Mouse (Mus musculus) forebrain, postnatal 0 days (tissue): ENCODE results near the gene 2010106E10Rik. TPM values are rescaled to one million over a fixed set of nuclear protein-coding genes. Genes with fewer than 3 reads are reported as not detected.
A peak's percentile ranks its signal among the peaks of the same experiment; 100 is the strongest.

ENCODE experiments used
- ATAC-seq: fragments of 200-750 bp; cut with Nextera tagmentation; 2 replicates; pipeline ENCODE4 v1.8.0; 2017; ENCODE audit warnings: mild to moderate bottlenecking, moderate library complexity
- DNase-seq: peaks from one replicate; pipeline ENCODE4 v3.0.0-alpha.2; 2015
- H3K27ac ChIP-seq: fragments of 300-500 bp; sonication (generic); 2 replicates; pipeline ENCODE4 v1.5.1; 2014; ENCODE audit warnings: low read depth, mild to moderate bottlenecking, antibody characterized with exemption, low read length, moderate library complexity, mixed read lengths
- H3K27me3 ChIP-seq: fragments of 300-500 bp; sonication (generic); 2 replicates; pipeline ENCODE4 v1.6.1; 2014; ENCODE audit warnings: mild to moderate bottlenecking, low read length, mixed read lengths; ENCODE audit not compliant: insufficient read depth
- H3K36me3 ChIP-seq: fragments of 300-500 bp; sonication (generic); 2 replicates; pipeline ENCODE4 v1.6.1; 2014; ENCODE audit warnings: mild to moderate bottlenecking, moderate library complexity; ENCODE audit not compliant: insufficient read depth
- H3K4me1 ChIP-seq: fragments of 300-500 bp; sonication (generic); 2 replicates; pipeline ENCODE4 v1.6.1; 2014; ENCODE audit warnings: antibody characterized with exemption; ENCODE audit not compliant: insufficient read depth
- H3K4me2 ChIP-seq: fragments of 300-500 bp; sonication (generic); 2 replicates; pipeline ENCODE4 v1.6.1; 2014; ENCODE audit warnings: low read depth, mild to moderate bottlenecking, moderate library complexity
- H3K4me3 ChIP-seq: fragments of 300-500 bp; sonication (generic); 2 replicates; pipeline ENCODE4 v1.5.1; 2014; ENCODE audit warnings: low read depth, low read length, mixed read lengths
- H3K9ac ChIP-seq: fragments of 300-500 bp; sonication (generic); 2 replicates; pipeline ENCODE4 v1.6.1; 2014; ENCODE audit warnings: mild to moderate bottlenecking
- H3K9me3 ChIP-seq: fragments of 300-500 bp; sonication (generic); 2 replicates; pipeline ENCODE4 v1.6.1; 2016; ENCODE audit warnings: low read length
- CTCF ChIP-seq: sonication (generic); IDR thresholded peaks from 2 replicates; pipeline ENCODE4 v1.5.1; 2016; ENCODE audit warnings: antibody characterized with exemption, control low read depth, low read depth
- WGBS: fragments of 180-500 bp; shearing (Covaris S2); extraction: QIAGEN DNeasy Blood & Tissue Kit; methylation state at CpG from one replicate; pipeline ENCODE4 v1.1.7; 2014; 5-methylcytosine and 5-hydroxymethylcytosine counted together
- polyA plus RNA-seq: library from polyadenylated mRNA; unstranded; fragments of >200 nt; fragmentation: Nextera tagmentation; extraction: Ambion mirVana; gene quantifications from 2 replicates; pipeline ENCODE4 v1.2.1, GENCODE M21; 2015
- total RNA-seq: library from RNA; depleted of rRNA; stranded (reverse); fragments of >200 nt; gene quantifications from 2 replicates; pipeline ENCODE4 v1.2.3, GENCODE M21; 2014; rRNA removed

Gene 2010106E10Rik
- total RNA-seq (not detected in 2 replicates), polyA plus RNA-seq (not detected in 2 replicates)

GRCm38 (mm10) chrX:112494974-112495373 lies at the start of gene 2010106E10Rik:
Gene 2010106E10Rik, plus strand, starts transcription at chrX:112495274.
- no peak within 1 kb of the TSS for H3K4me3 ChIP-seq
- WGBS, result 73% methylated on average over 1 of the region's 1 CpGs
- DNase-seq (no peak), ATAC-seq (no peak)
- H3K9ac ChIP-seq, result no peak within 1 kb of the TSS
- H3K9me3 ChIP-seq, result no peaks in the 10 kb centered on the region
- H3K36me3 ChIP-seq, result no peaks in the 10 kb centered on the region
- H3K27me3 ChIP-seq, result no peaks in the 10 kb centered on the region
- TF ChIP-seq CTCF, result no peak
- H3K27ac ChIP-seq, result no peak within 1 kb of the TSS
- H3K4me2 ChIP-seq, result no peak within 1 kb of the TSS
- H3K4me1 ChIP-seq, result no peaks in the 10 kb centered on the region

- Histone ChIP-seq H3K27me3 (no peaks in the 10 kb centered on the region), H3K4me3 (no peak overlapping the region), H3K4me2 (no peak overlapping the region), H3K9ac (no peak overlapping the region), H3K4me1 (no peaks in the 10 kb centered on the region), H3K27ac (no peak overlapping the region), H3K9me3 (no peaks in the 10 kb centered on the region), H3K36me3 (no peaks in the 10 kb centered on the region)
- no peak for TF ChIP-seq CTCF
- 80% methylated on average over 2 of the region's 2 CpGs for WGBS
- ATAC-seq, result no peak
- no peak for DNase-seq
Observed at GRCm38 (mm10) chrX:112505651-112506050, 10.6 kb downstream of the 2010106E10Rik start.

DNA sequence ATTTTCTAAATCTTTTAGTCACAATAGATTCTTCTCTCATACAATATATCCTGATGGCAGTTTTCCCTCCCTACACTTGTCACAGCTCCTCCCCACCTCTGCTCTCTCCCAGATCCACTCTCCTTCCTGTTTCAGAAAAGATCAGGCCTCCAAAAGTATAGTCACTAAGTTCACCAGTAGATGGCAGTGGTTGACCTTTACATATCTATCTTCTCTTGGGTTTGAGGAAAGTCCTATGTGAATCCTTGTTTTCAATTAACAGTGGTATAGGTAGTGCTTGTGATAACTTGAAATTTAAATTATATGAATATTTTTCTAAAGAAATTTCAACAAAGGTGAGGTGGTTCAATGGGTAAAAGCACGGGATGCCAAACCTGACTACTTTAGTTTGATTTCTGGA lies 29.7 kb downstream of the 2010106E10Rik start:
- H3K9me3 ChIP-seq, result no peaks in the 10 kb centered on the region
- H3K4me2 ChIP-seq, result no peak overlapping the region
- DNase-seq, result peak; percentile 24
- H3K4me1 ChIP-seq, result no peaks in the 10 kb centered on the region
- no peaks in the 10 kb centered on the region for H3K27me3 ChIP-seq
- no peak overlapping the region for H3K27ac ChIP-seq
- H3K4me3 ChIP-seq, result no peak overlapping the region
- 74% methylated on average over 1 of the region's 1 CpGs for WGBS
- no peak overlapping the region for H3K9ac ChIP-seq
- peak; percentile 59; the same call in 1 of the 2 replicates for ATAC-seq
- TF ChIP-seq CTCF, result peak; percentile 55
- H3K36me3 ChIP-seq, result no peaks in the 10 kb centered on the region

DNA sequence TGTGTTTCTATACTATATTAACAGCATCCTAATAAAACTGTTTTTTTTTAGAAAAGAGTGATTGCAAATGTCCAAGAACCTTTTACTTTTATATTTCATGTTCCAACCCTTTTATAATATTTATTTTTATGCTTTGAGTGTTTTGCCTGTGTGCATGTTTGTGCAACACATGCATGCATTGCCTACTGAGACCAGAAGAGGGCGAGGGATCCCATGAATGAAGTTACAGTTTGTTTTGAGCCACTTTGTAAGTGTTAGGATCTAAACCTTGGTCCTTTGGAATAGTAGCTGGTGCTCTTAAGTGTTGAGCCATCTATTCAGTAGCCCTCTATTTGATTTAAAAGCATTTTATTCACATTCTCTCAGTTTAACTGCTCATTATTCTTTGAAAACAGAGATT lies 48.0 kb downstream of the 2010106E10Rik start:
- DNase-seq (no peak), ATAC-seq (no peak)
- Histone ChIP-seq H3K9me3 (no peaks in the 10 kb centered on the region), H3K4me1 (no peaks in the 10 kb centered on the region), H3K27me3 (no peaks in the 10 kb centered on the region), H3K4me2 (no peak overlapping the region), H3K27ac (no peak overlapping the region), H3K9ac (no peak overlapping the region), H3K4me3 (no peak overlapping the region), H3K36me3 (no peaks in the 10 kb centered on the region)
- 37% methylated on average over 1 of the region's 1 CpGs for WGBS
- peak; percentile 21; the same call in 1 of the 2 replicates for TF ChIP-seq CTCF

- 70% methylated on average over 2 of the region's 2 CpGs for WGBS
- no peak for ATAC-seq
Observed at GRCm38 (mm10) chrX:112567716-112568115, 72.6 kb downstream of the 2010106E10Rik start.

DNA sequence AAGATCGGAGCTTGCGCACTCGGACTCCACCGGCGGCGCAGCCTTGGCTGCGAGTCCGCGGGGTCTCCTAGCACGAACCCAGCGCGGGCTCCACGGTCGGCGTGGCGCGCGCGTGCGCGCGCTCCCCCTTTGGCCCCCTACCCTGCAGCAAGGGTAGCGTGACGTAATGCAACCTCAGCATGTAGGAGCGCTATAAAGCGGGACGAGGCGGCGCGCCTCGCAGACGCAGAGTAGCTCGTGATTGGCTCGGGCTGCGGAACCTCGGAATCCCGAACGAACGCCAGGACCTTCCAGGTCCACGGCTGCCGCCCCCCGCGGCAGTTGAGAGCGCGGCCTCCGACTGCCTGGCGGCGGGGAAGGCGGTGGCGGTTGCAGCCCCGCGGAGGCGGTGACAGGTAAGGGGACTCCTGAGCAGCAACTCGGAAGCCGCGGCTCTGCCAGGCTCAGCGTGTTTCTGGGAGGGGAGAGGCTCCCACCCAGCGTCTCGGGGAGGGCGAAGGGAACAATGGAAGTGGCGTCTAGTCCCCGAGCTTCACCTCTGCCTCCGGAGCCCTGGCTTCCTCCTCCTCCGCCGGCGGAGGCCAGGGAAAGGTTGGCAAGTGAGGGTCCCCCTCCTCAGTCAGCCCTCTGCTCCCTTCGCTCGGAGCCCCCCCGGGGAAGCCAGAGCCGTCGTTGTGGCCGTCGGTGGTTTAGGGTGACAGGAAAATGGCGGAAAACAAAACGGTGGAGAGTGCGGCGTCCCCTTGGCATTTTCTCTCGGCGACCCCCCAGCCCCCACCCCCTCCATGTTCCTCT lies 105.6 kb downstream of the 2010106E10Rik start, which contains the start of gene Zfp711:
Zfp711 (plus strand) TSS at position 16 of the 795 bp plus-strand sequence.
- H3K9ac ChIP-seq, result peak within 1 kb of the TSS; percentile 80
- ATAC-seq (peak; percentile 98), DNase-seq (peak; percentile 92)
- peak within 1 kb of the TSS; percentile 79 for H3K27ac ChIP-seq
- H3K27me3 ChIP-seq, result no peaks in the 10 kb centered on the region
- peak within 1 kb of the TSS; percentile 41 for H3K4me2 ChIP-seq
- 26% methylated on average over 69 of the region's 79 CpGs for WGBS
- peak within 1 kb of the TSS; percentile 62 for H3K4me3 ChIP-seq
- no peaks in the 10 kb centered on the region for H3K9me3 ChIP-seq
- no peaks in the 10 kb centered on the region for H3K4me1 ChIP-seq
- peak; percentile 17; the same call in 1 of the 2 replicates for TF ChIP-seq CTCF
- H3K36me3 ChIP-seq, result no peaks in the 10 kb centered on the region

More at GRCm38 (mm10) chrX:112567716-112568115, 72.6 kb downstream of the 2010106E10Rik start:
- Histone ChIP-seq H3K27ac (no peak overlapping the region), H3K4me1 (no peaks in the 10 kb centered on the region), H3K27me3 (no peaks in the 10 kb centered on the region), H3K4me3 (no peak overlapping the region), H3K9me3 (no peaks in the 10 kb centered on the region), H3K36me3 (no peaks in the 10 kb centered on the region), H3K4me2 (no peak overlapping the region), H3K9ac (no peak overlapping the region)
- TF ChIP-seq CTCF, result no peak
- no peak for DNase-seq
